Mouse (Mus musculus) embryo, embryonic 10 days (tissue): ENCODE results near the gene Il6st.

ENCODE experiments used
- DNase-seq: peaks from one replicate; pipeline ENCODE4 v3.0.0-alpha.2; 2015; ENCODE audit warnings: low spot score

Gene Il6st

GRCm38 (mm10) chr13:112482525-112482924 lies 18.7 kb downstream of the Il6st start:
- no peak for DNase-seq

- DNase-seq = no peak
Measured at GRCm38 (mm10) chr13:112483015-112483414, 19.1 kb downstream of the Il6st start.

- no peak for DNase-seq
Measured at GRCm38 (mm10) chr13:112486236-112486635, 22.4 kb downstream of the Il6st start.

GRCm38 (mm10) chr13:112486676-112487075 lies 22.8 kb downstream of the Il6st start:
- DNase-seq = no peak

GRCm38 (mm10) chr13:112490036-112490435 lies 26.2 kb downstream of the Il6st start:
- no peak for DNase-seq

- DNase-seq = no peak
Measured at GRCm38 (mm10) chr13:112491636-112492284, 27.9 kb downstream of the Il6st start.

DNA sequence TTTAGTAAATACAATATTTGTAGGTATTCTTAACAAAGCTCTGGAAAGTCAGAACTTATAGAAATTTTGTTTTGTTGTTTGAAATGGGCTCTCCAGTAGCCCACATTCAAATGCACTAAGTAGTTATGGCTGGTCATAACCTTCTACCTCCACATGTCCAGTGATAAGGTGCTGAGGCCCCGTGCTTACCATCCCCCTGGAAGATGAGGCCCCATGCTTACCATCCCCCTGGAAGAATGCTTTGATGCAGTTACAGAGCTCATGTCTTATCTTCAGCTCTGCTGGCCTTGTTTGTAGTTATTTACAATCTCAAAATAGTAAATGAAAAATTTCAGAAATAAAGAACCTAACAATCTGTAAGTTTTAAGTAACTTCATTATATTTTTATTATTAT lies 28.4 kb downstream of the Il6st start:
- no peak for DNase-seq

DNA sequence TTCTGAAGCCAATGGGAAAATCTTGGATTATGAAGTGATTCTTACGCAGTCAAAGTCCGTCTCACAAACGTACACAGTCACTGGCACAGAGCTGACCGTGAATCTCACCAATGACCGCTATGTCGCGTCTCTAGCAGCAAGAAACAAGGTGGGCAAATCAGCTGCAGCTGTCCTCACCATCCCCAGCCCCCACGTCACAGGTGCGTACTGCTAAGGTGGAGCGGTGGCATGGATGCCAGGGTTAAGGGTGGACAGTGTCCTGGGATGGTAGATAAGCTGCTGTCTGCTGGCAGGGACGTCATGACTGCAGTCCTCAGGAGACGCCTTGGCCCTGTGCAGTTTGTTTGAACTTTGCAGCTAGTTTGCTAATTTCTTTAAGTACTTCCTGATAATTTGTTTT lies 30.7 kb downstream of the Il6st start:
- no peak for DNase-seq

DNA sequence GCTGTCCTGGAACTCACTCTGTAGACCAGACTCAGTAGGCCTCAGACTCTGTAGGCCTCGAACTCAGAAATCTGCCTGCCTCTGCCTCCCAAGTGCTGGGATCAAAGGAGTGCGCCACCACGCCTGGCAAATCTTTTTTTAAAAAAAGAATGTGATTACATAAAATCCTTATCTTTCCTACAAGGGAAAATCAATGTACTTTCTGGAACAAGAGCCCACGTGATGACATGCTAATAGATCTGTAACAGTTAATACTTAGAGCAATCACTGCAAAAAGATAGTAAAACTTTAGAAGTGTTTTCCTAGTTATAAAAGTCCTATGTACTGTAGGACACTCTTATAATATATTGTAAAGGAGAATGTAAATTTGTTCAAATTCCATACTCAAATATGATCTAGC lies 36.2 kb downstream of the Il6st start:
- DNase-seq = no peak

GRCm38 (mm10) chr13:112500466-112500865 lies 36.6 kb downstream of the Il6st start:
- DNase-seq = no peak

DNA sequence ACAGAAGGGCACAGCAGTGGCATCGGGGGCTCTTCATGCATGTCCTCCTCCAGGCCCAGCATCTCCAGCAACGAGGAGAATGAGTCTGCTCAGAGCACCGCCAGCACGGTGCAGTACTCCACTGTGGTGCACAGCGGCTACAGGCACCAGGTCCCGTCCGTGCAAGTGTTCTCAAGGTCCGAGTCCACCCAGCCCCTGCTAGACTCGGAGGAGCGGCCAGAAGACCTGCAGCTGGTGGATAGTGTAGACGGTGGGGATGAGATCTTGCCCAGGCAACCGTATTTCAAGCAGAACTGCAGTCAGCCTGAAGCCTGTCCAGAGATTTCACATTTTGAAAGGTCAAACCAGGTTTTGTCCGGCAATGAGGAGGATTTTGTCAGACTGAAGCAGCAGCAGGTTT lies 40.0 kb downstream of the Il6st start:
- no peak for DNase-seq

GRCm38 (mm10) chr13:112505436-112505835 lies 41.6 kb downstream of the Il6st start:
- DNase-seq = no peak

- no peak for DNase-seq
Measured at GRCm38 (mm10) chr13:112506766-112507165, 42.9 kb downstream of the Il6st start.

DNA sequence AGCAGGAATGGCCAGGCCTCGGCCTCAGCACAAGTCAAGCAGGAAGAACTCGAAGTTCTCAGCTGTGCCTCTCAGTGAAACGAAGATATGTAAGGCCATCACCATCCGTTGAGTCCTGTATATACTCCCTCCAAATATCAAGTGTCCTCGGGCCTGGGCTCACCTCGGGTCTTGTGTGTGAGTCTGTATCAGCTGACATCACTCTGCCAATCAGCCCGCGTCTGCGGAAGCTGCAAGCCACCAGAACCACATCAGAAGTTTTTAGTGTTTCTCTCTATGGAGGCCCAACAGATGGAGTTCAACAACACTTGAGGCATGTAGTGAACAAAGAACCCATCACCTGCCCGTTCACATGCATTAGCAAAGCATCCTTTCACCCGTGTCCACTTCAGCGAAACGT lies 43.8 kb downstream of the Il6st start:
- DNase-seq = no peak

DNA sequence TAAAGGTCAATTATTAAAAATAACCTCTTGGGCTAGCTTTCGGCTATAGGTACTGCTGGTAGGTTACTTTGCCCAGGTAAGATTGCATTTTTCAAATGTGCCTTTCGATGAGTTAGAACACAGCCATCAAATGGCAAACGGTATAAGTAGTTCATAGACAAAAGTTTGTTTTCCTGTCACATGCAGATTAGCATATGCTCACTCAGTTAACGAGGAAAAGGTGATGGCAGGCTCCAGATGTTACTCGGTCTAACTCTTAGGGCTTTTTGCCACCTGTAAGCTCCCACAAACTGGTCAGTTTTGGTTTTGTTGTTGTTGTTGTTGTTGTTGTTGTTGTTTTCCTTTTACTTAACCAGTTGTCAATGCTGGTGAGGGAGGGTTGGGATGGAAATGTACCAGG lies 44.6 kb downstream of the Il6st start:
- no peak for DNase-seq

- peak; percentile 87 for DNase-seq
Measured at GRCm38 (mm10) chr13:112509465-112509864, 45.6 kb downstream of the Il6st start.

DNA sequence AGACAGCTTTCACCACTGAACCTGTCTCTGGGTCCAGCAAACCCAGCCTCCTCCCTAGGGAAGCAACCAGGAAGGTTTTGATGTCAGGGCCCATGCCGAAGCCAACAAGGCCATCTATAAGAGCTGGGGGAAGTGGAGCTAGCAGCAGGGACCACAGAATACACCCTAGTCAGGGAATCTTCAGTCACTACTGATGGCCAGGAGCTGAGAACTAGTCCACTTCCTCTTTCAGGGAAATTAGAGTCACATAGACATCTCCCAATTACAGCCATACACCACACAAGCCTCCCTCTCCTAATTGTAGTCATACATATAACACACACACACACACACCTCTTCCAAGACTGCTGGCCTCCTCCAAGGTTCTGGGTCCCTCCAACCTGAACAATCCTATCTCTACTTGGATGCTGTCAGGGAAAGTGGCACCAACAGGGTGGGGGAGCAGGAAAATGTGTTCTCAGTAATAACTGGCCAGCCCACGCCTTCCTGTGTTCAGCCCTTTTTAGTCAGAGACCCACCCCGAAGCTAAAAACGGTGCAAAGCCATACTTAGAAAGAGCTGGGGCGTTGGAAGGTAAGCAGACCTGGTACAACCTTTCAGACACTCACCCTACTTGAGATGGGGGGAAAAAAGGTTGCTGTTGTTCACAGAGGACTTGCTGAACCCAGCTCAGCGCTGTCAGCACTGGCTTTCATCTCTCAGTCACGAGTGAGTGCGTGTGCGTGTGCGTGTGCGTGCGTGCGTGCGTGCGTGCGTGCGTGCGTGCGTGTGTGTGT lies 46.8 kb downstream of the Il6st start:
- no peak for DNase-seq

DNA sequence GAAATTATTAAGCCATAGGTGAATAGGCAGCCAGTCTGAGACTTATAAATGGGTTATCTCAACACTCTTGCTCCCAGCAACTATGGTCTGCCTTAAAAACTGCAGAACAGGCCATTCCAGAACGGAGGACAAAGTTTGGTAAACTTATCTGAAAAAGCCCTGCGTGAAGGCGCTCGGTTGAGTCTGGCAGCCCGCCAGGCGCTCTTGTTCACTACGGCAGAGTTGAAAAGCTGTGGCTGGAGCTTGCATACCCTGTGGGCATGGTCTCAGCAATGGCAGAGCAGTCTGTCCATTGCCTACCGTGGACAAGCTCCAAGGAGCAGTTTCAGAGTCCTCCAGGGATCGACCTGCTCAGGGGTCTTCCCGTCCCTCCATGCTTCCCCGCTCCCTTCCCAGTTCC lies 47.4 kb downstream of the Il6st start:
- no peak for DNase-seq

DNA sequence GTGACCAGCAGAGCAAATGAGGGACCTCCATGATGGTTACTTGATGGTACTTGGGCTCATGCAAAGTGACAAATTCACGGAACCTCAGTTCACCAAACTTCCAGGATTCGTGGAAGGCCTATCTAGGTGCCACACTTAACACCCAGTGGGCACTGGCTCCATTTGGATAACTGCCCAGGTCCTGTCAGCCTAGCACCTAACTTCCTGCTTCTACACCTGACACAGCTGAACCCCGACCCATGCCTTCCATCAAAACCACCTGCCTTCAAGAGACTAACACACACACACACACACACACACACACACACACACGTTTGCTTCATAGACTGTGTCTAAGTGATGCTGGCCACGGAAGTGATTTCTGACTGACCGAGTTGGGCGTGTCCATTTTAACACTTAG lies 47.9 kb downstream of the Il6st start:
- DNase-seq = no peak

GRCm38 (mm10) chr13:112512824-112513223 lies 49.0 kb downstream of the Il6st start:
- no peak for DNase-seq

DNA sequence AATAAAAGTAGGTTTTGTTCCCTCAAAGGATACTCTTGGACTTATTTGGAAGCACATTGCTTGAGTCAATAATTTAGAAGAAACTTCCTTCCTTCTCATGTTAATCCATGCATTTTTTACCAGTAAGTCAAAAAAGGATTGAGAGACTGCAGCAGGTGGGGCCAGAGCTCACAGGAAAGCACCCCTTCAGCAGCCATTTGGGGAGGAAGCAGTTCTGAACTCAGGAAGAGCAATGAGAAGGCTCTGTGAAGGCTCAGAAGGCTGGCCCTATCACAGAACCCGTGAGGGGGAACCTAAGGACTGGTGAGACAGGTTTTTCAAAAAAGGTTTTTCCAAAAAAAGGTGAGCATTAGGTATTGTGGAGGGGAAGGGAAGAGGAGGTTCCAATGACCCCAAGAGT lies 50.7 kb downstream of the Il6st start:
- no peak for DNase-seq

GRCm38 (mm10) chr13:112522261-112522660 lies 58.4 kb downstream of the Il6st start:
- no peak for DNase-seq

- DNase-seq = no peak
Measured at GRCm38 (mm10) chr13:112522896-112523295, 59.0 kb downstream of the Il6st start.
